Mouse (Mus musculus): ENCODE results near the gene Coa7. TPM values are rescaled to one million over a fixed set of nuclear protein-coding genes. Genes with fewer than 3 reads are reported as not detected.

Coa7 gene
- total RNA-seq, 2 experiments from 2014 or later = 11.8 to 19.2 TPM

GRCm38 (mm10) chr4:108372166-108372565 is 44.2 kb downstream of the Coa7 start:
- no peak for ATAC-seq (replicated peaks; ENCODE audit: poor library complexity)

GRCm38 (mm10) chr4:108379476-108379875 is 51.5 kb downstream of the Coa7 start:
- no peak for ATAC-seq (replicated peaks; ENCODE audit: poor library complexity)

- peak; percentile 71 for ATAC-seq (replicated peaks; ENCODE audit: poor library complexity)
Observed at GRCm38 (mm10) chr4:108380146-108380545, 52.2 kb downstream of the Coa7 start.

- peak; percentile 42; the same call in 1 of the 2 replicates for ATAC-seq (replicated peaks; ENCODE audit: poor library complexity)
Observed at GRCm38 (mm10) chr4:108383183-108383714, 55.3 kb downstream of the Coa7 start, which contains the start of gene Shisal2a. TSS of gene Shisal2a (minus strand) at chr4:108383349.

GRCm38 (mm10) chr4:108386087-108386486 is 58.1 kb downstream of the Coa7 start:
- ATAC-seq (replicated peaks; ENCODE audit: poor library complexity) = no peak

- no peak for ATAC-seq (replicated peaks; ENCODE audit: poor library complexity)
Observed at GRCm38 (mm10) chr4:108387106-108387505, 59.2 kb downstream of the Coa7 start.

GRCm38 (mm10) chr4:108387681-108388253 is 59.8 kb downstream of the Coa7 start:
- peak; percentile 63 for ATAC-seq (replicated peaks; ENCODE audit: poor library complexity)

- no peak for ATAC-seq (replicated peaks; ENCODE audit: poor library complexity)
Observed at GRCm38 (mm10) chr4:108388741-108389140, 60.8 kb downstream of the Coa7 start.

- no peak for ATAC-seq (replicated peaks; ENCODE audit: poor library complexity)
Observed at GRCm38 (mm10) chr4:108391124-108391523, 63.2 kb downstream of the Coa7 start.

Other genes with a start within 250 kb of the Coa7 start
- 0.44 TPM in 1 of 2 replicates, not detected in the other for gene Podn, start 231.7 kb upstream of the Coa7 start, total RNA-seq (2015)
- not detected in 2 replicates for gene Podn, start 231.7 kb upstream of the Coa7 start, total RNA-seq (2017)
- 205 and 243 TPM in 2 replicates for gene Scp2, start 183.1 kb upstream of the Coa7 start, total RNA-seq (2015)
- gene Scp2, start 183.1 kb upstream of the Coa7 start, total RNA-seq (2017) = 288 and 345 TPM in 2 replicates
- 0.37 and 0.86 TPM in 2 replicates for gene Echdc2, start 162.7 kb upstream of the Coa7 start, total RNA-seq (2015)
- not detected in 2 replicates for gene Echdc2, start 162.7 kb upstream of the Coa7 start, total RNA-seq (2017)
- gene Zyg11a, start 110.1 kb upstream of the Coa7 start, total RNA-seq (2015) = not detected in 2 replicates
- gene Zyg11a, start 110.1 kb upstream of the Coa7 start, total RNA-seq (2017) = not detected in 2 replicates
- gene Zyg11b, start 27.0 kb upstream of the Coa7 start, total RNA-seq (2015) = 14.7 and 18.4 TPM in 2 replicates
- 19.2 and 21.5 TPM in 2 replicates for gene Zyg11b, start 27.0 kb upstream of the Coa7 start, total RNA-seq (2017)
- not detected in 2 replicates for gene Shisal2a, start 55.2 kb downstream of the Coa7 start, total RNA-seq (2015)
- not detected in 2 replicates for gene Shisal2a, start 55.2 kb downstream of the Coa7 start, total RNA-seq (2017)
- gene Gpx7, start 78.8 kb downstream of the Coa7 start, total RNA-seq (2015) = 0.46 and 0.79 TPM in 2 replicates
- 0.50 and 0.95 TPM in 2 replicates for gene Gpx7, start 78.8 kb downstream of the Coa7 start, total RNA-seq (2017)
- gene Tut4, start 131.3 kb downstream of the Coa7 start, total RNA-seq (2015) = 69.5 and 88.5 TPM in 2 replicates
- 29.4 and 45.8 TPM in 2 replicates for gene Tut4, start 131.3 kb downstream of the Coa7 start, total RNA-seq (2017)